Mouse (Mus musculus): Measurements from ENCODE around the gene Gm20517.

The Gm20517 gene

DNA sequence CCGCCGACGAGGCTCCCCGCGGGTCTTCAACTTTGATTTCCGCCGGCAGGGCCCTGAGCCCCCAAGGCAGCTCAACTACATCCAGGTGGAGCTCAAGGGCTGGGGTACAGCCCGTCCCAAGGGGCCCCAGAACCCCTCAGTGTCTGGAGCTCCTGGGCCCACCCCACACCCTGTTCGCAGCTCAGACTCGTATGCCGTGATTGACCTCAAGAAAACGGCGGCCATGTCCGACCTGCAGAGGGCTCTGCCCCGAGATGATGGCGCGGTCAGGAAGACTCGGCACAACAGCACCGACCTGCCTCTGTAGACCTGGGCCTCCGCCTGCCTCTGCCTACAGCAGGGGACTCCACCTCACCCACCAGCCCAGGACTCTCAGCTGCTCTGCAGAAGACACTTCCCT is 92.2 kb downstream of the Gm20517 start:
- DNase-seq (ENCODE audit: extremely low read depth, insufficient read length, low spot score) = no peak

DNA sequence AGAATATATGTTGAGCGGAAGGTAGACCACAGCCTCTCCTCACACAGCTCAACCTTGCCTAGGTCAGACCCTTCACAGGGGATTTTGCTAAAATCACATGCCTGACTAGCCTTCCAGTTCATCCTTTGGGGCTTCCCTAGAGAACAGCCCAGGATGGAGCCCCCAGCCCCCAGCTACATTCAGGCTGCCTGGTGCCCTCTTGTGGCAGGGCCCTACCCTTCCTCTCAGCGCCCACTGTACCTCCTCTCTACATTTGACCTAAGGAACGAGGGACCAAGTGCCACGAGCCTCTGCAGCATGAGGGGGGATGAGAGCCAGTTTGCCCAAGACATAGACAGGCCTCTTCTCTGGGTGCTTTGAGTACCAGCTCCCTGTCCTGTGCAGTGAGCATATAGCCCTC is 93.3 kb downstream of the Gm20517 start:
- no peak for DNase-seq (ENCODE audit: extremely low read depth, insufficient read length, low spot score)

- DNase-seq (ENCODE audit: extremely low read depth, insufficient read length, low spot score) = no peak
Observed at GRCm38 (mm10) chr17:47706196-47706595, 94.8 kb downstream of the Gm20517 start.

DNA sequence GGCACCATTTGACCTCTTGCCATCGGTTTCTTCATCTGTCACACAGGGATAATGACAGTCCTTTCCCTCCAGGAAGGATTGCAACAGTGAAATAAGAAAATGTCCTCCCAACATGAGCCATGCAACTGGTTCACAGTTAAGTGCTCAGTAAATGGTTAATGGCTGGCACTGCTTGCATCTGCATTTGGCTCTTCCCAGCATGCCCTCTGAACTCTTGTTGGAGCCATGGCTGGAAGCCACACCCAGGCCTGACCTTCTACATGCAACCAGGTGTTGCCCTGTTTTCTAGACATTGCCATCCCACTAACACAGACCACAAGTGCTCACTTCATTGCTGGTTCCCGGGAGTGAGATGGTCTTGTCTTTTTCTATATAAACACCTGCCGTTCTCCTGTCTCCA is 96.6 kb downstream of the Gm20517 start:
- DNase-seq (ENCODE audit: extremely low read depth, insufficient read length, low spot score) = no peak

DNA sequence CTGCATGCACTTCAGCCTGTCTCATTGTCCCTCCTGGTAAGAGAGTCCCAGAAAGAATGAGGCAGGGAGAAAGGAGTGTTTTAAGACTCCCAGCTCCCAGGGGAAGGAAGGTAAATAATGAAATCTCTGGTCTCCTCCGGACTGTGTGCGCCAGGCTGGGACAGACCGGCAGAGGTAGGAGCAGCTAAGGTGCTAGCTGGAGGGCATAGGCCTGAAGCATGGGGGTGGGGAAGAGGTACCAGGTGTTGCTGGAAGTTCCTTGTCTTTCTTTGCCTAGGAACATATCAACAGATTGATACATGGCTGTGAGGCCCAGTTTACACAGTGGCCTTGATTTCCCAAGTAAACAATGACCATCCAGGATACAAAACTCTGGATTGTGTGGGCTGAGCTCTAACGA is 97.6 kb downstream of the Gm20517 start:
- no peak for DNase-seq (ENCODE audit: extremely low read depth, insufficient read length, low spot score)

DNA sequence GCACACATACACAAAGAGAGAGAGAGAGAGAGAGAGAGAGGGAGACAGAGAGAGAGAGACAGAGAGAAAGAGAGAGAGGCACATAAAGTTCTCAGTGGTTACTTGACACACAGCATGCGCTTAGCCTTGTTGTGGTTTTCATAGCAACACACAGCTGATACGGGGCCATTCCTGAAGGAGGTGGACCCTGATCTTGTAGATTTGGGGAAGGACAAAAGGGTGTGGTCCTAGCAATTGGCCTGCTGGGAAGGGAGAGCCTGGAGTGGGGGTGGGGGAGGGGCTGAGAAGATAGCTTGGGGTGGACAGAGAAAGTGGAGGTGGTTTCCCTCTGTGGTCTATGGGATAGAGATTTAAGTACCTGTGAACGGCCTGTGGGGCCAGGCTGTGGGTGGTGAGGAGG is 98.6 kb downstream of the Gm20517 start:
- no peak for DNase-seq (ENCODE audit: extremely low read depth, insufficient read length, low spot score)

GRCm38 (mm10) chr17:47711883-47712282 is 100.5 kb downstream of the Gm20517 start:
- no peak for DNase-seq (ENCODE audit: extremely low read depth, insufficient read length, low spot score)

DNA sequence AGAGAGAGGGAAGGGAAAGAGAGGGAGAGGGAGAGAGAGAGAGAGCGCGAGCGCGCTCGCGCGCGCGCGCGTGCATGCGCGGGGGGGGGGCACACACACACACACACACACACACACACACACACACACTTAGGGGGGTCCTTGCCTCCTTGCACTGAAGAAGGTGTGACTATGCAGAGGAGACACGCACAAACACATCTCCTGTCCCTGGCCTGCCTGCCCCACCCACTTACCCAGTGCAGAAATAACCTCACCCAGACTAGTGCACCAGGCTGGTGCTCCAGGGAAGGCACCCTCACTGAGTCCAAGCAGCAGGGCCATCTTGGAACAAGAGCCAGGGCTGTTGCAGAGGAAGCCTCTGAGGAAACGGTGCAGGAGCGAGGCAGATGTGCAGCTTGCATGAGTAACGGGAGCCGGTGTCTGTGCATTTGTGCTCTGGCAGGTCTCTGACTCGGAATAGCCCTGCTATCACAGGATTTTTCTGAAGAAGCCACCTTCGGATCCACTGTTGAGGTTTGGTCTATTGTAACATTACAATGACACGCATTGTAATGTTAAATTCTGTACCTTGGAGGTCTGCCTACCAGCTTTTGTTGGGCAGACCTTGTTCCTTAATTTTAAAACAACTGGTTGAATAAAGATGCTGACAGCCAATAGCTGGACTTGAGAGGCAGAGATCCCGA is 101.6 kb downstream of the Gm20517 start:
- DNase-seq (ENCODE audit: extremely low read depth, insufficient read length, low spot score) = no peak

- DNase-seq (ENCODE audit: extremely low read depth, insufficient read length, low spot score) = no peak
Observed at GRCm38 (mm10) chr17:47715037-47715436, 103.6 kb downstream of the Gm20517 start.

DNA sequence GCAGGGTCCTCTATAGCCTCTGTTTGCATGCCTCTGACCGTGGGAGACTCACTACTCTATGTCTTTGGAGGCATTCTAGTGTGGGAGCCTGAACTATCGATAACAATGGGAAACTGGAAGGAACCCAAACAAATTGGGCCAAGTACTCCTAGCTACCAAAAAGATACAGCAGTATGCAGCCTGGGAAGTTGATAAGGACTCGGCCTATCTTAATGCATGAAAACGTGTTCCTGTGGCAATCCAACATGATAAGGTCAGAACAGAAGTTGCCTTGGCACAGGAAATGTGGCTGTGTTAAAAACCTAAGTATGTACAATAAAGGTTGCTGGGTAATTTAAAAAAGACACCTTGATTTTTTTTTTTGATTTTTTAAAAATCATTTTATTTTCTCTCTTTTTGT is 109.8 kb downstream of the Gm20517 start:
- DNase-seq (ENCODE audit: extremely low read depth, insufficient read length, low spot score) = no peak

GRCm38 (mm10) chr17:47726566-47726965 is 115.2 kb downstream of the Gm20517 start, which contains the start of gene Pgc:
Pgc (plus strand) TSS chr17:47726842.
- no peak for DNase-seq (ENCODE audit: extremely low read depth, insufficient read length, low spot score)

GRCm38 (mm10) chr17:47730633-47731575 is 119.5 kb downstream of the Gm20517 start:
- DNase-seq (ENCODE audit: extremely low read depth, insufficient read length, low spot score) = no peak
